Mouse (Mus musculus): ENCODE data around the gene Dnal4.

- TF ChIP-seq CTCF (IDR thresholded peaks at IDR 0.05; ENCODE audit: low read depth), result no peak
- TF ChIP-seq EP300 (IDR thresholded peaks at IDR 0.05; ENCODE audit: low read depth), result no peak
Observed at GRCm38 (mm10) chr15:79790905-79791304, 13.3 kb upstream of the Dnal4 start.
